Mouse (Mus musculus): ENCODE measurements around the gene Vamp5.
A peak's percentile ranks its signal among the peaks of the same experiment; 100 is the strongest.

Vamp5 gene

GRCm38 (mm10) chr6:72380131-72380770, at the start of gene Vamp5:
Gene Vamp5, minus strand, starts transcription at chr6:72380468.
- DNase-seq = peak; percentile 92

- no peak for DNase-seq
These were observed 49.0 kb upstream of the Vamp5 start for GRCm38 (mm10) chr6:72429061-72429842.

GRCm38 (mm10) chr6:72428036-72428435, 47.8 kb upstream of the Vamp5 start:
- peak; percentile 76 for DNase-seq

GRCm38 (mm10) chr6:72425646-72426045, 45.4 kb upstream of the Vamp5 start:
- DNase-seq = no peak

GRCm38 (mm10) chr6:72420901-72421300, 40.6 kb upstream of the Vamp5 start:
- DNase-seq = no peak

GRCm38 (mm10) chr6:72419806-72420205, 39.5 kb upstream of the Vamp5 start:
- no peak for DNase-seq

- DNase-seq = no peak
These were observed 38.0 kb upstream of the Vamp5 start for GRCm38 (mm10) chr6:72418279-72418678.

- no peak for DNase-seq
These were observed 35.9 kb upstream of the Vamp5 start for GRCm38 (mm10) chr6:72415964-72416772.

GRCm38 (mm10) chr6:72415181-72415580, 34.9 kb upstream of the Vamp5 start:
- no peak for DNase-seq

- peak; percentile 95 for DNase-seq
These were observed 33.9 kb upstream of the Vamp5 start, which contains the start of gene Ggcx for GRCm38 (mm10) chr6:72414076-72414756. Gene Ggcx, plus strand, starts transcription at chr6:72414308.

- DNase-seq = no peak
These were observed 30.2 kb upstream of the Vamp5 start for GRCm38 (mm10) chr6:72410518-72410917.

GRCm38 (mm10) chr6:72410003-72410402, 29.7 kb upstream of the Vamp5 start:
- DNase-seq = no peak

GRCm38 (mm10) chr6:72409567-72409966, 29.3 kb upstream of the Vamp5 start:
- peak; percentile 79 for DNase-seq

GRCm38 (mm10) chr6:72407119-72407518, 26.9 kb upstream of the Vamp5 start:
- peak; percentile 93 for DNase-seq

- no peak for DNase-seq
These were observed 25.1 kb upstream of the Vamp5 start for GRCm38 (mm10) chr6:72405356-72405755.

- peak; percentile 81 for DNase-seq
These were observed 21.6 kb upstream of the Vamp5 start for GRCm38 (mm10) chr6:72401875-72402274.

- no peak for DNase-seq
These were observed 19.7 kb upstream of the Vamp5 start for GRCm38 (mm10) chr6:72399967-72400366.

GRCm38 (mm10) chr6:72396837-72397251, 16.6 kb upstream of the Vamp5 start:
- DNase-seq = no peak

GRCm38 (mm10) chr6:72392341-72392740, 12.1 kb upstream of the Vamp5 start:
- DNase-seq = no peak

- DNase-seq = peak; percentile 84
These were observed 10.7 kb upstream of the Vamp5 start for GRCm38 (mm10) chr6:72390795-72391521.

- peak; percentile 85 for DNase-seq
These were observed 9.9 kb upstream of the Vamp5 start, which contains the start of gene Vamp8 for GRCm38 (mm10) chr6:72389941-72390771. Gene Vamp8, minus strand, starts transcription at chr6:72390703.
